Mouse (Mus musculus): ENCODE measurements around the gene Smc6. TPM values are rescaled to one million over a fixed set of nuclear protein-coding genes. Genes with fewer than 3 reads are reported as not detected.

The Smc6 gene
- 106 and 108 TPM in 2 replicates for polyA plus RNA-seq (2014; fragmentation: Nextera tagmentation; extraction: Ambion mirVana)

DNA sequence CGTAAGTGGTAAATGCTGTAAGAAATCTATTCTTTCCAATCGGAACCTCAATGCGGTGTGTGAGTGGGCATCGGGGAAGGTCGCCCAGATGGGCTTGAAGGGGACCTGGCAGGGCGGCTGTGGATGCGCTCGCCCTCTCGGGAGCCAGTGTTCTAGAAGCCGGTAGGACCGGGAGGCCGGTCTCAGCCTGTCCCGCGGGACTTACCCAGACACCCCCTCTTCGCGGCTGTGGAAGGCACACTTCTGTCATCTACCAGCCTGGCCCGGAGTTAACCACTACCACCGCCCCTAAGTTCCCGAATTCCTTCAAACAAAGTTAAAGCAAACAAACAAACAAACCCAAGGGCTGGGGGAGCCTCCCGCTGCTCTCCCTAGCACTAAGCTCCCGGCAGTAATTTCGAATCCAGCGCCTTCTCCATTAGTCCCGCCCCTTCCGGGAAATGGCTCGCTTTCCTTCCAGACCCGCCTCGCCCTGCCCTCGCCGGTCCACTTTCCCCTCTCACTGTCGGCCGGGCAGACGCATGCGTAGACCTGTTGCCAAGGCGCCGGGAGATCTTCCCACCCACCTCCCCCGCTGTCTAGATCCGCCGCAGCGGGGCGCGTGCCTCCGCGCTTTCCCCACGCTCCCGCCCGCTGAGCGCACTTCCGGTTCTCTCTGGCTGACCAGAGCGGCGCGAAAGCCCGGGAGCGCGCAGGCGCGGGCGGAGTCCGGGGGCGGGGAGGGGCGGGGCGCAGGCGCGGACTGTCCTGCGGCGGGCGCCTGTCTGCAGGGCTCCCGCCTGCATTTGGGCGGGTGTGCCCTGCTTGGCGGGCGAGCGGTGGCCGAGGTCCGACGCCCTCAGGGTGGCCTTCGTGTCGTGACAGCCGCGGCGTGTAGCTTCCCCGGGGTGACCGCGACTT, at the start of gene Smc6, which contains the start of gene Gen1:
Gene Smc6 (plus strand): TSS at position 505 of the 900 bp plus-strand sequence.
Gene Gen1 (minus strand): TSS at position 420 of the 900 bp plus-strand sequence.
- peak within 1 kb of the TSS; percentile 78 to 96 for H3K27ac ChIP-seq (replicated peaks in 1 of 2; ENCODE audit: control insufficient read depth in 1 of 2, insufficient read depth in 1 of 2, low read depth in 2 of 2, low read length in 2 of 2)
- H3K4me1 ChIP-seq (ENCODE audit: control insufficient read depth in 2 of 2, insufficient read depth in 2 of 2, low read length in 2 of 2), result peaks cover 2 to 27% of the 10 kb centered on the region in 2 experiments; a peak in 3 of 4 replicates
- no peaks in the 10 kb centered on the region for H3K9me3 ChIP-seq (ENCODE audit: control insufficient read depth, low read length)
- peak within 1 kb of the TSS; percentile 63 to 90 for H3K4me3 ChIP-seq (ENCODE audit: control insufficient read depth in 1 of 2, insufficient read depth in 1 of 2, low read depth in 1 of 2, low read length in 2 of 2)
- peak within 1 kb of the TSS; percentile 92 for H3K4me2 ChIP-seq (ENCODE audit: low read length)
- peak within 1 kb of the TSS; percentile 97 for H3K9ac ChIP-seq (ENCODE audit: low read length)
- WGBS, result under 1% methylated on average over 76 of the region's 83 CpGs
- H3K27me3 ChIP-seq (ENCODE audit: control insufficient read depth, insufficient read depth, low read length), result no peaks in the 10 kb centered on the region
- peak; percentile 98 for ATAC-seq (ENCODE audit: insufficient number of reproducible peaks, insufficient read depth, low FRiP score, low read depth)
- no peaks in the 10 kb centered on the region; the same call in 1 of the 2 replicates for H3K36me3 ChIP-seq (ENCODE audit: control insufficient read depth, insufficient read depth, low read length)

DNA sequence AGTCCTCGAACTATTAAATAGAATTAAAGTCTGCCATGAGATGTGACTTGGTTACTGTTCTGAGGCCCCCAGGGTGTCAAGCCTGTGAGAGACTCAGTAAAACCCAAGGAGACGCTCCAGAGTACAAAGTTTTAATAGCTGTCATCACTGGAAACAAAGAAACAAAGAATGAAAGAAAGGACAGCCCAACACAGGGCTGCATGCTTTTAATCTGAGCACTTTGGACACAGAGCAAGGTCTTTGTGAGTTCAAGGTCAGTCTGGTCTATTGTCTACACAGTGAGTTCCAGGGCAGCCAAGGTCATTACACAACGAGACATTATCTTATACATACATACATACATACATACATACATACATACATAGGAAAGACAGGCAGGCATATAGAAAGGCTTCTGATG, 49.2 kb upstream of the Smc6 start:
- H3K4me2 ChIP-seq (ENCODE audit: low read length), result no peak overlapping the region

DNA sequence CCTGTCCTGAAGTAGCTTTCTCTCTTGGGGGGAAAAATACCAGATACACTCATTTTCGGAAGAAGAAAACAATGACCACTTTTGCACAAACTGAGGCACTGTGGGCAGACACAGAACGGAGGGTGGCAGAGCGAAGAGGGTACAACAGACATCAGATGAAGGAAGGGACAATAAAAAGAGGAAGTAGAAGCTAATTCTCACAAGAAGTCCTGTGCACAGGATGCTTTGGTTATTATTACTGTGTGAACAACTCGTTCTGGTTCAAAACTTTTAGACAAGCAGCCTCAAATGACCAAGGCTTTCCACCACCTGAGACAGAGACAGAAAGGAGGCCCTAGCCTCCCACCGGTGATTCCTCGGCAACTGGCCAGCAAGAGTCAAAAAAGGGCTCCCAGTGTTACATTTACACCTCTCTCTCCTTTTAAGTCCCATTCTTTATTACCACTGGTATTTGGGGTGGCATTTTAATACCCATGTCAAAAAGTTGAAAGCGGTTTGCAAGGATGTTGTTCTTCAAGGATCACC, 47.9 kb upstream of the Smc6 start:
- WGBS, result 82% methylated on average over 7 of the region's 7 CpGs
- H3K36me3 ChIP-seq (ENCODE audit: control insufficient read depth, insufficient read depth, low read length), result no peaks in the 10 kb centered on the region
- no peak for ATAC-seq (ENCODE audit: insufficient number of reproducible peaks, insufficient read depth, low FRiP score, low read depth)
- H3K4me3 ChIP-seq (ENCODE audit: control insufficient read depth in 1 of 2, insufficient read depth in 1 of 2, low read depth in 1 of 2, low read length in 2 of 2), result no peak overlapping the region
- H3K9ac ChIP-seq (ENCODE audit: low read length), result no peak overlapping the region
- no peak overlapping the region for H3K4me2 ChIP-seq (ENCODE audit: low read length)
- H3K27me3 ChIP-seq (ENCODE audit: control insufficient read depth, insufficient read depth, low read length), result no peaks in the 10 kb centered on the region
- H3K27ac ChIP-seq (replicated peaks in 1 of 2; ENCODE audit: control insufficient read depth in 1 of 2, insufficient read depth in 1 of 2, low read depth in 2 of 2, low read length in 2 of 2), result no peak overlapping the region
- H3K9me3 ChIP-seq (ENCODE audit: control insufficient read depth, low read length), result no peaks in the 10 kb centered on the region
- H3K4me1 ChIP-seq (ENCODE audit: control insufficient read depth in 2 of 2, insufficient read depth in 2 of 2, low read length in 2 of 2), result peaks cover 7 to 15% of the 10 kb centered on the region in 2 experiments

More for the DNA sequence above, 49.2 kb upstream of the Smc6 start:
- H3K36me3 ChIP-seq (ENCODE audit: control insufficient read depth, insufficient read depth, low read length), result no peaks in the 10 kb centered on the region
- no peaks in the 10 kb centered on the region for H3K9me3 ChIP-seq (ENCODE audit: control insufficient read depth, low read length)
- no peak overlapping the region for H3K4me3 ChIP-seq (ENCODE audit: control insufficient read depth in 1 of 2, insufficient read depth in 1 of 2, low read depth in 1 of 2, low read length in 2 of 2)
- H3K4me1 ChIP-seq (ENCODE audit: control insufficient read depth in 2 of 2, insufficient read depth in 2 of 2, low read length in 2 of 2), result peaks cover 1 to 7% of the 10 kb centered on the region in 2 experiments; a peak in 2 of 4 replicates
- WGBS, result 46% methylated on average over 3 of the region's 3 CpGs
- H3K27ac ChIP-seq (replicated peaks in 1 of 2; ENCODE audit: control insufficient read depth in 1 of 2, insufficient read depth in 1 of 2, low read depth in 2 of 2, low read length in 2 of 2), result no peak overlapping the region
- ATAC-seq (ENCODE audit: insufficient number of reproducible peaks, insufficient read depth, low FRiP score, low read depth), result no peak
- no peak overlapping the region for H3K9ac ChIP-seq (ENCODE audit: low read length)
- no peaks in the 10 kb centered on the region for H3K27me3 ChIP-seq (ENCODE audit: control insufficient read depth, insufficient read depth, low read length)

DNA sequence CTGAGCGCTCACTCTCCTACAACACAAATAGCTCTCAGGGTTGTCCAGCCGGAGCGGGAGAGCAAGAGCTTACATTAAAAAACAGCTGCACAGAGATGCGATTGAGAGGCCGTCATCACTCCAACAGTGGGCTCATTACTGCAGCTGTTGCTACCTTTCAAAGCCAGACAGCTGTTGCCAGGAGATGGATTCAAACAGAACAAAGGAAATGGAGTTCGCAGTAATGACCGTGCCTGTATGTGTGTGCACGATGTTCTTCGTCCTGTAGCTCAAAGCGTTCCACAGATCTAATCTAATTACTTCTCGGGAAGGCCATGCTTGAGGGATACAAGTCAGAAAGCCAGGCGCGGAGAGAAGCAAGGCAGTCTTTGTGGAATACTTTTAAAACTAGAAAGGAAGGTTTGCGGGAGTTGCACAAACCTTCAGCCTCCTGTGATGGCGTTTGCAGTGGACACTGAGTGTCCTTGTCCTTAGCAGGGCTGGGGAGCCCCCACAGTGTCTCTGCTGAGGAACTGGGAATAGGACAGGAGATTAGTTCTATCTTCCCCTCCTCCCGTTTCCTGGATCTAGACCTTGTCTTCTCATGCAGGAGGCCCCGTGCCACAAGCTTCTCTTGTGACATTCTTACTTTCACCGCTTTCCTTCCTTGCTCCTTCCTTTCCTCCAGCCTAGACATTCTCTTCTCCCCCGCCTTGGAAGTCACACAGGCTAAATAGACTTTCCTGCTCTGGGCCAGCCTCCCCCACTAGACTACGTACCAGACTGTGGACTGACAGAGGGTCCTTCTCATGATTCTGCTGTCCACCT, 44.0 kb upstream of the Smc6 start:
- 0 out of 2 replicates have a peak overlapping the region, but pooled peaks have one; percentile 0 for H3K4me2 ChIP-seq (ENCODE audit: low read length)
- H3K4me1 ChIP-seq (ENCODE audit: control insufficient read depth in 2 of 2, insufficient read depth in 2 of 2, low read length in 2 of 2), result peaks cover 20 to 25% of the 10 kb centered on the region in 2 experiments
- peak overlapping the region; percentile 20 to 74 for H3K27ac ChIP-seq (replicated peaks in 1 of 2; ENCODE audit: control insufficient read depth in 1 of 2, insufficient read depth in 1 of 2, low read depth in 2 of 2, low read length in 2 of 2)
- WGBS, result 34% methylated on average over 20 of the region's 20 CpGs
- H3K36me3 ChIP-seq (ENCODE audit: control insufficient read depth, insufficient read depth, low read length), result no peaks in the 10 kb centered on the region
- no peaks in the 10 kb centered on the region for H3K9me3 ChIP-seq (ENCODE audit: control insufficient read depth, low read length)
- ATAC-seq (ENCODE audit: insufficient number of reproducible peaks, insufficient read depth, low FRiP score, low read depth), result 0 out of 2 replicates have a peak, but pooled peaks have one; percentile 46
- no peaks in the 10 kb centered on the region for H3K27me3 ChIP-seq (ENCODE audit: control insufficient read depth, insufficient read depth, low read length)
- no peak overlapping the region for H3K9ac ChIP-seq (ENCODE audit: low read length)
- H3K4me3 ChIP-seq (ENCODE audit: control insufficient read depth in 1 of 2, insufficient read depth in 1 of 2, low read depth in 1 of 2, low read length in 2 of 2), result no peak overlapping the region

DNA sequence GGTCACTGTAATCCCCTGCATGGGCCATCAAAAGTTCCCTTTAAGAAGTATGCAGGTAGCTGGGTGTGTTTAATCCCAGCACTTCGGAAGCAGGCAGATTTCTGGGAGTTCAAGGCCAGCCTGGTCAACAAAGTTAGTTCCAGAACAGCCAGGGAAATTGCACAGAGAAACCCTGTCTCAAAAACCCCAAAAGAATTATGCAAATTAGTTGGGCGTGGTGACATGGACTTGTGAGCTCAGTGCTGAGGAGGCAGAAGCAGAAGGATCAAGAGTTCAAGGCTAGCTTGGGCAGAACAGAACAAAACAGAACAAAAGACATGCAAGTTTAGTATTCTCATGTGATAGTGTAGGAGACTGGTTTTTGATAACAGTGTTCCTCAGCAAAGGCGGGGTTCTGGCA, 43.1 kb upstream of the Smc6 start:
- no peaks in the 10 kb centered on the region for H3K9me3 ChIP-seq (ENCODE audit: control insufficient read depth, low read length)
- WGBS, result 70% methylated on average over 3 of the region's 3 CpGs
- peaks cover 23 to 30% of the 10 kb centered on the region in 2 experiments for H3K4me1 ChIP-seq (ENCODE audit: control insufficient read depth in 2 of 2, insufficient read depth in 2 of 2, low read length in 2 of 2)
- H3K27me3 ChIP-seq (ENCODE audit: control insufficient read depth, insufficient read depth, low read length), result no peaks in the 10 kb centered on the region
- no peaks in the 10 kb centered on the region for H3K36me3 ChIP-seq (ENCODE audit: control insufficient read depth, insufficient read depth, low read length)
- no peak for ATAC-seq (ENCODE audit: insufficient number of reproducible peaks, insufficient read depth, low FRiP score, low read depth)
- no peak overlapping the region for H3K4me3 ChIP-seq (ENCODE audit: control insufficient read depth in 1 of 2, insufficient read depth in 1 of 2, low read depth in 1 of 2, low read length in 2 of 2)
- peak overlapping the region in 1 of 2 experiments; percentile 20; a peak in 2 of 4 replicates for H3K27ac ChIP-seq (replicated peaks in 1 of 2; ENCODE audit: control insufficient read depth in 1 of 2, insufficient read depth in 1 of 2, low read depth in 2 of 2, low read length in 2 of 2)
- H3K4me2 ChIP-seq (ENCODE audit: low read length), result no peak overlapping the region
- no peak overlapping the region for H3K9ac ChIP-seq (ENCODE audit: low read length)

DNA sequence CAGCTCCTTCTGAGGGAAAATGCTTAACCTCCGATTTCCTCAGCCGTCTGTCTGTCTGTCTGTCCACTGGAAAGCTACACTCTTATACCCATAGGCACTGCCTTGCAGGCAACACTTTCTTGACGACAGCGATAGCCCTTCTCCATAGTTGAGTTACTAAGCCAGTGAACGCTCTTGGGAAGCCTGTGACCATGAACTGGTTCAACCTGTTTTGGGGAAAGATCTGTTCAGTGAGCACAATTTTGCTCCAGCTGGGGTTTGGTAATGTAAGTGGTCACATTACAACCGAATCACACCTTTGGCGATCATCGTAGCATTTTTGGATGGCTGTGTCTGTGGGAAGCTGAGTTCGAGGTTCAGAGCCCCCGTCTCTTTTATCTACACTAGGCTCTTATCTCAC, 42.6 kb upstream of the Smc6 start:
- Histone ChIP-seq H3K4me2 (ENCODE audit: low read length) (no peak overlapping the region), H3K4me3 (ENCODE audit: control insufficient read depth in 1 of 2, insufficient read depth in 1 of 2, low read depth in 1 of 2, low read length in 2 of 2) (no peak overlapping the region), H3K36me3 (ENCODE audit: control insufficient read depth, insufficient read depth, low read length) (no peaks in the 10 kb centered on the region), H3K27me3 (ENCODE audit: control insufficient read depth, insufficient read depth, low read length) (no peaks in the 10 kb centered on the region), H3K4me1 (ENCODE audit: control insufficient read depth in 2 of 2, insufficient read depth in 2 of 2, low read length in 2 of 2) (peaks cover 23 to 30% of the 10 kb centered on the region in 2 experiments), H3K9ac (ENCODE audit: low read length) (no peak overlapping the region), H3K9me3 (ENCODE audit: control insufficient read depth, low read length) (no peaks in the 10 kb centered on the region), H3K27ac (replicated peaks in 1 of 2; ENCODE audit: control insufficient read depth in 1 of 2, insufficient read depth in 1 of 2, low read depth in 2 of 2, low read length in 2 of 2) (no peak overlapping the region)
- 63% methylated on average over 10 of the region's 10 CpGs for WGBS
- no peak for ATAC-seq (ENCODE audit: insufficient number of reproducible peaks, insufficient read depth, low FRiP score, low read depth)

DNA sequence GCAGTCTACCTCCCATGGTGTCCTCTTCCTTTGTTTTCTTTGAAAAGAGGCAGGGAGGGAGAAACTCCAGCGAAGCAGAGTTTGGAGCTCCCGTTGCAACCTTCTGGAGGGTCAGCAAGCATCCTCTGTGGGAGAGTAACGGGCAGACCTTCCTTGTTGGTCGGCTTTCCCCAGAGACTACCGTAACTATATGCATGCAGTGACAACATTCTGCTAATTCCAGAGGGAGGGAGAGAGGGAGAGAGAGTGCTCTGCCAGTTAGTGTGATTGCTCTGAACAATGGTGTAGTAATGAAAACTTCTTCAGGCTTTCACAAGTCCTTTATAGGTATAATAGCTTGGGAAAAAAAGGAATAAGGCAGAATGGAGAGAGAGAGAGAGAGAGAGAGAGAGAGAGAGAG, 41.0 kb upstream of the Smc6 start:
- peak overlapping the region in 1 of 2 experiments; percentile 52; a peak in 1 of 4 replicates for H3K27ac ChIP-seq (replicated peaks in 1 of 2; ENCODE audit: control insufficient read depth in 1 of 2, insufficient read depth in 1 of 2, low read depth in 2 of 2, low read length in 2 of 2)
- no peaks in the 10 kb centered on the region for H3K27me3 ChIP-seq (ENCODE audit: control insufficient read depth, insufficient read depth, low read length)
- H3K9ac ChIP-seq (ENCODE audit: low read length), result peak overlapping the region; percentile 54; the same call in 1 of the 2 replicates
- no peaks in the 10 kb centered on the region for H3K9me3 ChIP-seq (ENCODE audit: control insufficient read depth, low read length)
- peak overlapping the region; percentile 0 to 3; a peak in 1 of 4 replicates for H3K4me3 ChIP-seq (ENCODE audit: control insufficient read depth in 1 of 2, insufficient read depth in 1 of 2, low read depth in 1 of 2, low read length in 2 of 2)
- H3K36me3 ChIP-seq (ENCODE audit: control insufficient read depth, insufficient read depth, low read length), result no peaks in the 10 kb centered on the region
- 0 out of 2 replicates have a peak, but pooled peaks have one; percentile 63 for ATAC-seq (ENCODE audit: insufficient number of reproducible peaks, insufficient read depth, low FRiP score, low read depth)
- peaks cover 23 to 30% of the 10 kb centered on the region in 2 experiments for H3K4me1 ChIP-seq (ENCODE audit: control insufficient read depth in 2 of 2, insufficient read depth in 2 of 2, low read length in 2 of 2)
- peak overlapping the region; percentile 49 for H3K4me2 ChIP-seq (ENCODE audit: low read length)
- 5% methylated on average over 5 of the region's 5 CpGs for WGBS
